Mouse (Mus musculus) telencephalon, adult 2 months (tissue): ENCODE measurements at regions not wholly inside any gene's neighbourhood (a gene's known extent, or its start where the extent isn't known, plus 50 kb on each side); places are given as distances from the start of the nearest gene placed in this dataset.
"Not testable (repeated sequence)": the region's sequence is repeated elsewhere in the genome, so short reads cannot be mapped to it uniquely, and the experiment has no call there.

Experiments
- DNase-seq: peaks from one replicate; pipeline ENCODE4 v3.0.0-alpha.2; 2011; ENCODE audit warnings: low read depth, low spot score

DNA sequence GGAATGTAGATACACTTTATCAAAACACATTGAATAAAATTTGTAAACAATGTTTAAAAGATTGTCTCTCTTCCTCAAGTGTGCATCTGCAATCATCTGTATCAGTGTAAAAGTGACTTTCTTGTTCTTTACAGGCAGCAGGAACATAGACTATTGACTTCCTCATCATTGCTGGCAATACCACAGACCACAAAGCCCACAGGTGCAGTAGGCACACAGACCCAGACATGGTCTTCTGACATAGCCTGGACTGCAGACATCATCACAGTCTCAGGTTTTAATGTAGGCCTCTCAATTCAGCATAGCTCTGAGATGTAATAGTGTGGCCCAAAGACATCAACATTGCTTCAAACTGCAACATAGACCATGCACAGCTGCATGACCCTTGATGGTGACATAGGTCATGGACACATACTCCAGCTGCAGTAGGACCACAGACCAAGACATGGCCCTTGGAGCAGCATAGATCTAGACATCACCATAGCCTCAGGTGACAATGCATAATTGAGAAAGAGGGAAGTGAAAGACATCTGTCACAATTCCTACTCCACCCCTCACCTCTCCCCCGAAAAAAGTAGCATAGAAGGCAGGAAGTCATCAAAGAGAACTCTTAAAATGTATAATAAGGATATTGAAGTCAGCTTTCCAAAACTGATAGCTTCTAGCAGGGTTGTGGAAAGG, 74.1 kb upstream of the Speer2 start:
- no peak for DNase-seq

DNA sequence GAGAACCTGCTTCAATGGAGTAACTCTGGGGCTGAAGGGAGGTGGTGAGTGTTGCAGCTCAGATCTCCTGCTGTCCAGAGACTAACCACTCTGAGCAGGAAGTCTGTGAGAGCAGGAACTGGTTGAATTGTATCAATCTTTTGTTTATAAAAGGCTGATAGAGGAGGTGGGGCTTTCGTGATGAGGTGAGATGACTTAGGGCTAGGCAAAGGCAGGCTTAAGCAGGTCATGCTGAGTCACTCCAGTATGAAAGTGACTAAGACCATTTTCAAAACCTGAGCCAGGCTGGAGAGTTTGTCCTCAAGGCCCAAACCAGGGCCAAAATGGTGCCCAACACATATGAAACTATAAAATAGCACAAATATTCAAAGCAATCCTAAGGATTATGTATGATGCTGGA, 80.1 kb upstream of the Speer2 start:
- DNase-seq: no peak

DNA sequence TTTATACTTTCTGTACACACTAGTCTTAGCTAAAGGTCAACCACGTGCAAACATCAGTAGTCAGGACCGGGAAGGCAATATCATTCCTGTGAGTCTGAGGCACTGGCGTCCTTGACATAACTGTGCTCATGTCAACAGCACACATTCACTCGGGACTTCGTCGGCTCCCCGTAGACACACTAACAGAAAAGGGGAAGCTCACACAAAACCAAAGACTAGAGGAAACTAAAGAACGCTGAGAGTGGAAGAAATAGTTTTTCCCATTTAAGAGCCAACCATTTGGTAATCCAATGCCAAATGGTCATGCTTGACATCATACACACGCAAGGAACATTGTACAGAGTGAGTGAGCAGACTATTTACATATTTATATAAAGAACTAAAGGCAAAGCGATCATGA, 85.2 kb upstream of the Speer2 start:
- no peak for DNase-seq

DNA sequence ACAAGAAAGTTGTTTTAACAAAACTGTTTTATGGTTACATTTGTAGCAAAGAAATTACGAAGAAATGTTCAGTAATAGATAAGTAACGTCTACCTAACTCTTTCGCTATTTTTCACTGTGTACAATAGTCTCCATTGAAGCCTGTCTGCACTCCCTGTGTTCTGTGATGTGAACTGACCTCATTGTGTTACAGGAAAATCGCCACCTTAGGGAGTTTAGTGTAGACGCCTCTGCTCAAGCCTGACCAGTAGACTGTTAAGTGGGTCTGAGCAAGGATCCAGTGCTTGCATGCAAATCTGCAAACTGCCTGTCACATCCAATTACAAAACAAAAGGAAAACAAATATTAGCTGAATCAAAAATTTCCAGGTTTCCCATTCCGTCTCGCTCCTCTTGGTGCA, 85.8 kb upstream of the Speer2 start:
- no peak for DNase-seq

DNA sequence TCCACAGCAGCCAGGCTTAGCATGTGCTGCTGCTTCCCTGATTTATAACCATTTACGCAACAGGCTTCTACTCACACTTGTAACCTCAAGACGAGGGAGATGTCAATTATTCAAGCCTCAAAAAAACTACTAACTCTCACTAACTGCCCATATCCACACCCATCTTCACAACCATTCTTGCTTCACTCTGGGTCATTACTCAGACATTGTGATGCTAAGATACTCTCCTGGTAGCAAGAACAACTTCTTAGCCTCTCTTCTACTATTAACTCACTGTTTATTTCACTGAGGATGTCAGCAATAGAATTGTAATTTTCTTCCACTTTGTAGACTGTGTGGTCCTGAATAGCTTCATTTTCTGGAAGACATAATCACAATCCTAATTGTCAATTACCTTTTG, 88.0 kb upstream of the Speer2 start:
- DNase-seq: no peak

DNA sequence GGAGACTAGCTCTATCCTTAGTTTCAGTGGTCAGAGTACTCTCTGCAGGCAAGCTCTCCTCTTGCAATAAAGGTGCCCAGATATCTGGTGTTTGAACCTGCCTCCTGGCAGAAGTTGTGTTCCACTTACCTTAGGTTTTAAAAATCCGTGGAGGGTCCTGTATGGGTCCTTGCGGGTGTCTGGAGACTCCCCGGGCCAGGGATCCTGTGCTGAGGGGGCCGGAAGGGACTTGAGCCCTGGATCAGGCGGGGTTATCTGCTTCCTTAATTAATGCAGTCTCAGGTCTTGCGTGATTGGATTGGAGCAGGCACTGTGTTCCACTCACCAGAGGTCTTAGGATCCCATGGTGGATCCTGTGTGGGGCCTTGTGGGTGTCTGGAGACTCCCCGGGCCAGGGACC, 103.0 kb upstream of the Speer2 start:
- not testable (repeated sequence) for DNase-seq

DNA sequence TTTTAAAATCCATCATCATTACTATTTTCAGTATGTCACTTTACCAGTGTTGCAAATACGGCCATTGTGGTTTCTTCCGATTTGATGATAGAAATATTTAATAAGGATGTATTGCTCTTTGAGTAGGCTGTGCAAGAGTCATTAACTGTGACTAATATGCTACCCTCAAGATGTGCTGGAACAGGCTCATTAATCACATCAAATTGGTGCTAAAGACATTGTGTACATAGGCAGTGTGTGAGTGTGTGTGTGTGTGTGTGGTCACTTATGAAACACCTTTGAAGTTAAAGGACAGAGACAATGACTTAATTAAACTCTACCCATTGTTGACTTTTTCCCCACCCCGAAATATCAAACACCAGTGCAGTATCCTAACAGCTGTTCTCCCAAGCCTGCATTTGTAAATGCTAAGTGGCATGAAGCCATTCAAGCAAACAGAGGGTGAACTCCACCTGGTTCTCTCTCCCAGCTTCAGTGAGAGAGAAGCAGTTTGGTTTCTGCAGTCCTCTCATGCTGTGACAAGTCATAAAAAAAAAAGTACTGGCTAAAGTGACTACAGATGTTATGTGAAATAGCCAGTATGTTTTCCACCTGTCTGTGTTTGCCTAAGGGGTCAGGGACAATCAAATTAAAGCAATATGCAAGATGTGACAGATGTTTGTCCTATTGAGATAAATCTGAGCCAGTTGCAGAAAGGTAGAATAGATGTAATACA, 116.4 kb upstream of the Speer2 start:
- no peak for DNase-seq

DNA sequence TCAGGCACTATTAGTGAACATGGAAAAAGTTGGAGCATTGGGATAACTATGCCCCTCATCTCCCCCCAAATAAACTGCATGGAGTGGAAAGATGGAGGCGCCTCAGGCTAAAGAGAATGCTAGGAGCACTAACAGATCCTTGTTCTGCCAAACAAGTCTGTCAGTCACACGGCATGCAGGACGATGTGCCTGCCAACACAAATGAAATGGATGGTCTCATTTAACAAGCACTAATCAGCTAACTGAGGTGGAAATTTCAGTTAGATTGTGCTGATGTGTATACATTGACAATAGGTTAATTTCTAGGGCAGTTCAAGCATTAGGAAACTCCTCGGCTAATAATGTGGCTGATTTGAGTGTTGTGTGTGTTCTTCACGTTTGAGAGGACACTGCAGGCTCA, 120.8 kb upstream of the Speer2 start:
- no peak for DNase-seq

DNA sequence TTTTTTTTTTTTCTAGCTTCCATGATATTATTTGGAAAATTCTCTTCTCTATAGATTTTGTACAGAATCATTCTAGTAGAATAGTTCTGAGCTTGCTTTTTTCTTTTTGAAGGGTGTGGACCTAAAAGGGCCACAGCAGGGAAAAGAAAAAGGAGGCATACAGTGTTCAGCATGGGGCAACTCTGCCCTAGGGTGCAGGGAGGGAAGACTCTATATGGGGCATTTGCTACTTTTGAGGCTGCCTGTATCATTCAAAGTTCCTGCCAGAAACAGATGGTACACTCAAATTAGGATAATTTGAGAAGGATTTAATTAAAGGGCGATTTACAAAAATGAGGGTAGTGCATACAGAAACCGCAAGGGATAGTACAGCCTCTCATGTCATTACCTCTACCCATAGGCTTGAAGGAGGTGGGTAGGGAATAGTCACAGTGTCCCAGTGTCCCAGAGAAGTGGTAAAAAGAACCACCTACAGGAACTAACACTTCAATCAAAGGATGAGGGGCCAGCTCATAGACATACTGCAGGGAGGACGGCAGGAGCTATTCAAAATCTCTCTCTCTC, 128.4 kb upstream of the Speer2 start:
- no peak for DNase-seq

DNA sequence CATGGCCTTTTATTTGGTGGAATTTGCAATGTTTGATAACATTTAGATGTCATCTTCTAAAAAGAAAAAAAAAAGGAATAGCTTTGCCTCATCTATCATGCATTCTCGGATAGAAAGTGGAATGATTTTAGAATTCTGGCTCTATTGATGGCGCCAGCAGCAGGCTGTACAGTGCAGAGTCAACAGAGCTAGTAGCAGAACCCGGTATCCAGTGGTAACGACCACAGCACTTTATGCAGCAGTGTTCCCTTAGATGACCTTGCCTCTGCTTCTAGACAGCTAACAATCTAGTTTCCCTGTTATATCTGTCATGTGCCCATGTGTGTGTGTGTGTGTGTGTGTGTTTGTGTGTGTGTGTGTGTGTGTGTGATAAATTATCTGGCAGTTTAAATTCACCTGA, 129.2 kb upstream of the Speer2 start:
- no peak for DNase-seq

DNA sequence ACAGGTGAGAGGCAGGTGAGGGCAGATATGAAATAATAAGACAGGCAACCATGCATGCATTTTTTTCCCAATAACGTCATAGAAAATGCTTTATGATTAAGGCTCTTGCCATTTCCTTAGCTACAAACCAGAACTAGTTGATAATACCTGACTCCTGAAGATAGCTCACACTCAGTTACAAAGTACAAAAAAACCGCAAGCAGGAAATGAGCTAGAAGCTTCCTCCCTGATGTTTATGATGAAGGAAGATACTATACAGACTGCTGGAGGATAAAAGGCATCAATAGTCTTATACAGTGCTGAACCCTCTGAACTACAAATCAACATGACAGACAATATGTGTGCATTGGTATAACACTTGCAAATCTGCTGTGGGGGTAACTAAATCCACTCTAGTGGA, 143.3 kb upstream of the Speer2 start:
- DNase-seq: no peak

DNA sequence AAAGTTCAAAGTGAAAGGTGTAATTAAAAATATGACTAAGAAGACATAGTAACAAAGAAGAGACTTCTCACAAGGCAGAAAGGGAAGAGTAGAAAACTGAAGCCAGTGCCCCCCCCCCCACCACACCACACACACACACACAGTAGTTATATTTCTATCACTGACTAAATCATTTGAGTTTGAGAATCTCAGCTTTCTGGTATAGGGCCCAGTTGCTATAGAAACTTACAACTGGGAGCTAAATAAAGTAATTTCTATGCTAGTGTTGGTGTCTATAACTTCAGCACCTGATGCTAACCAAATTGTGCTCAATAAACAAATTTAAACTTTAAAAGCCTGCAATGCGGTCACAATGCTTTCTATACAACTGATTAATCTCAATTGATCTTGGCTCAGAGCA, 153.4 kb upstream of the Speer2 start:
- peak; percentile 26 for DNase-seq

DNA sequence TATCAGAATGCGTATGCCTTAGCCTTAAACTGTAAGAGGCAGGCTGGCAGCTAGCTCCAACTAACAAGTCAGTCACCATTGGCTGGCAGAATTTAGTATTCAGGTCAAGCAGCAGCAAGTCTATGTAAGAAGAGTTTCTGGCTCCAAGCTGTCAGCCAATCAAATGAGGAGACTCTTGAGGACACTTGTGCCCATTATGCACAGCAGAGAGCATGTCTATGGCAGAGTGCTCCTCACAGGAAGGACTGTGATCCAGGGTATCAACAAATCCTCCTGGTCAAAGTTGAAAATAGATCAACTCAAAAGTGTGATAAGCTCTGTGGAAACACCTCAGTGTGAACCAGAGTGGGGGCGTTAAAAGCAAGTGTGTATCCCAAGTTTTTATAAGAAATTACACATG, 156.0 kb upstream of the Speer2 start:
- no peak for DNase-seq

DNA sequence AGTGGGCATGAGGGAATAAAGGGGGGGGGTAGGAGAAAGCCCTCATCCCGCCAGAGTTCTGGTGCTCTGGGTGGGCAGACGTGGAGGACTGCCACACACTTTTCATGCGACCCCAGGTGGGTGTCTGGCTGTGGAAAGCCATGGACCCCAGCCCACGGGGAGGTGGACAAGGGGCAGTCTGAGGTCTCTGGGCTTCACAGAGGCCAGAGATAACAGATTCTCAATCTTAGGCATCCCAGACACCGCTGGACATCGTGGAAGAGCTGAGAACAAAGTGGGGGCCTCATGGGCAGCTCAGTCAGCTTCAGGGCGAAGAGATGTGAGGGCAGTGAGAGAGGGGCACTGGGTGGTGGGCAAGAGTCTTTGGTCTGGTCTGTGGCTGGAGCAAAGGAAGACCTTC, 157.9 kb upstream of the Speer2 start:
- DNase-seq: no peak

DNA sequence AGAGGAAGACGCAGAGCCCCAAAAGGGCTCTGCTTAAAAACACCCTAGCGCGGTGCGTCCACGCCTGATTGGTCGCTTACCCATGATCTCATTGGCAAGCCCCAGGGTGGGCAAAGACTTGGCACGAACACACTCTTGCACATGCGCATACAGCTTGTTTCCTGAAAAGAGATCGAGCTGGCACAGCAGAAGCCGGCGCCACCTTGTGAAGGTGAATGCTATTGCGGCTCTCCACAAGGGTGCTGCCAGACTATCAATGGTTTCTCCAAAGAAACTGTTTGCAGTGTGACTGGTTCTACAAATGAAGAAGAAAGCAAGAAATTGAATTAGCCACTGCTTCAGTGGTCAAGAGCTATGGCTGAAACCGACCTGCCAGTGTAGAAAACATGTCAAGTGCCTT, 165.1 kb upstream of the Speer2 start:
- DNase-seq: no peak

DNA sequence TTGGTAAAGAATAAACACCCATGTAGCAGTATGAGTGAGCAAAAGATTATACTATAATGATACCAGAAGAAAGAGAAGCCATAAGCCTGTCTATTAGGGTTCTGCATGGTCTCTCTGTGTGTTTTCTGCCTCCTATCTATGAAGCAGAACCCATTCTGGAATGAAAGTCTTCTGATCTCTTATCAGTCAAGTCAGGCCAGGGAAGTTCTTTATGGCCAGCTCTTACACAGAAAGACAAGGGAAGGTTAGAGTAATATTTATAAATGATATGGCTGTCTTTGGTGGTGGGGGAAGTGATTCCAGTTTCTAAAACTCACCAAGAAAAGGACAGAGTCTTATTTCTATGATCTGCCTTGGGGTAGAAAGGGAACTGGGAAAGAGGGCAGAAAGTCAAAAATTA, 182.0 kb upstream of the Speer2 start:
- DNase-seq: no peak

DNA sequence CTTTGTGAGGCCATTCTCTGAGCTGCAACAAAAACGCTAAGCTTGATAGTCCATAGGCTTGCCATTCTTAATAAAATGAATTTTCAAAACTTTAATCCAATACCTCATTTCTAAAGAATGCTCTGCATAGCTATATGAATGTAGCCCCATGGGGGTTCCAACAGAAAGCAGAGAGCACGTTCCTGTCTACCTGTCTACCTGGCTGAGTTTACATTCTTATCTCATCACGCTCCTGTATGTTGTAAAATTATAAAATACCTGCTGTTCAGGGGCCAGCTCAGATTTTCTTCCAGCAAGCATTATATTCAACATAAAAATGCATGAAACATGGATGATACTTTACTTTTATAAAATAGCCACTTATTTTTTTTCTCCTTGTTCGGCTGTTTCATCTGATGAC, 182.5 kb upstream of the Speer2 start:
- no peak for DNase-seq

DNA sequence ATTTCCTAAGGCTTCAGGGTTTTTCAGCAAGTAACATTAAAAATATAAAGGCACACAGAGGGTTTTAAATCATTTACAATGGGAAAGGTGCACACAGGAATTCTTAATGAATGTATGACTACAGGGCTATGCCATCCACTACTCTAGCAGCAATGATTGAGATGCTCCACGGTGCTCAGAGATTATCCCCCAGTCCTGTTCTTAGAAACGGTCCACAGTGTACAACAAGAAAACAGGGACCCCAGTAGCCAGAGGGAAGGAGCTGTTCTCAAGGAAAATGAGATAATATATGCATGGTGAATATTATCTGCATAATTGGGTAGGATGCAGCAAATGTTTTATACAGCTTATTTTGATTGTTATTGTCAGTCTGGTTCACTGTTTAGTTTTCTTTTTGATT, 186.3 kb upstream of the Speer2 start:
- DNase-seq: no peak

DNA sequence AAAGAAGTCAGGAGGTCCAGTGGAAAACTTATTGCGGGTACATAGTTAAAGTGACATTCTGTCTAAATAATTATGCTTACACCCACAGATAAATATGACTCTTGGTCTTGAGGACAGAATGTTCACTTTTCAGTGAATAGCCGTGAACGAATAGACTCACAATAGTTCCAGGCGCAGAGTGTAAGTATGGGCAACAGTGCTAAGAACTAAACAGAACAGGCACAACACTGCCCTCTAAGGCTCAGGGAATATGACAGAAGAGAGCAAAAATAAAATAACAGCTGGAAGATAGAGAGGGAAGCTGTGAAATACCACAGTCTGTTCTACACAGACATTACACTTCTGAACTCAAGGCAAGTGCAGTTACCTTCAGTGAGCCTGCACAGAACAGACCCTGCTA, 207.9 kb upstream of the Speer2 start:
- DNase-seq: no peak

DNA sequence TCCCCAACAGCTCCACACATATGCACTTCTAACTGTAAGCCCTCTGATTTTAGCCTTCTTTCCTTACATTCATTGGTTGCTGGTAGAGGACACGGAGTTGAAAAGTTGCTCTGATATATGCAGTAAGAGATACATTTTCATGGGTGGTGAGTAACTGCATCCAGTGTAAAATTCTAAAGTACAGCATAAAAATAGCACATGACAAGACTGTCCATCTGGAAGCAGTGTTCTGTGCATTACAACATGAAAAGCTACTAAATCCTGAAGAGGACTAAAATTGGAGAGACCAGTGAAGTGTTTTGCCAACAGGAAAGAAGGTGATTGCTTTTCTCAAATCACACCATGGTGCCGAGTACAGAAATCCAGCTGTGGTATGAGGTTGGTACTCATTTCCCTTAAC, 210.2 kb upstream of the Speer2 start:
- DNase-seq: no peak

DNA sequence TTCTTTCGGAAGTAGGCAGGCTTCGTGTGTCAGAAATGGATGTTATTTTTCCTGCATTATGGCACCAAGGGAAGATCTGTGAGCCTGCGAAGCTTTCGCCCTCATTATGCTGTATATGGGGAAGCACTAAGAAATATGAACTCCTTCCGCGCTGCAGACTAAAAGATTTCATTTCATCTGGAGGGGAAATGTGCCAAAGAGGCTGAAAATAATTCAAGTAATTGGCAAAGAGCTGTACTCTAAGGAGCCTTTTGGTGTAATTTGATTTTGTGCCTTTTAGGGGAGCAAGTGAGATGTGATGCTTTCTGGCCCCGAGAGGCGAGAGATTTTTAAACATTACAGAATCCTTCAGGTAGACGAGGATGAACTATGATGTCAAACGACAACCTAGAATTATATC, 216.0 kb upstream of the Speer2 start:
- no peak for DNase-seq

DNA sequence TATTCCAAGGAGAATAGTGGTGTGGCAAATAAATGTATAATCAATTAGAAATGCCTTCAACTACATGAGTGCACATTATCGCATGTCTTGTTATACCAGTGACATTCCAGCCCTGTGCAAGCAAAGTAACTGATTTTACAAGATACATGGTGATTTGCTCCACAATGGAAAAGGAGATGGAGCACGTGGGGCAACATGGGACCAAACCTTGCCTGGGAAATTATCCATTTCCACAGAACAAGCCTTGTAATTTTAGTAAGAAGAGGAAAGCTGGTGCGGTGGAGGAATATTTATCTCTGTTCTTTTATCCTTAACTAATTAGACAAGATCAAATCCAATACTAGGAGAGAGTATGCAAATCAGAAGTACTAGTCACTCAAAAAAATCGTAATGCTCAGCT, 222.5 kb upstream of the Gbe1 start:
- no peak for DNase-seq

DNA sequence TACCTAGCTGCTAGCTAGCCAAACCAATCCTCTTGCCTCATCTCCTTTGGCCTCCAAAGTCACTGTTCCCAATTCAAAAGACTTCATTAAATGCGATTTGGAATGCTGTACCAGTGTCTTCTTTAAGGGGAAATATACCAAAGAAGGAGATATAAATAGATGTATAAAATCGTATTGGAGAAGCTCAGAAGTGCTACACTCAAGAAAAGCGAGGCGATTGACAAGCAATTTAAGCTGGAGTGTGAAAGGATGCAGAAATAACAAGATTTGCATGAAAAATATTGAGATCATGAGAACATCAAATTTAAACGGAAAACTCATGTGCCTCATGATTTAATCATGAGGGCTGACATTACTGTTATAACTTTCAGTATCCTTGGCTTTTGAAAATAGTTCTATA, 221.8 kb upstream of the Gbe1 start:
- DNase-seq: no peak
